ENCODE assay signal across 18 mouse cellular contexts in the genomic region with DNA sequence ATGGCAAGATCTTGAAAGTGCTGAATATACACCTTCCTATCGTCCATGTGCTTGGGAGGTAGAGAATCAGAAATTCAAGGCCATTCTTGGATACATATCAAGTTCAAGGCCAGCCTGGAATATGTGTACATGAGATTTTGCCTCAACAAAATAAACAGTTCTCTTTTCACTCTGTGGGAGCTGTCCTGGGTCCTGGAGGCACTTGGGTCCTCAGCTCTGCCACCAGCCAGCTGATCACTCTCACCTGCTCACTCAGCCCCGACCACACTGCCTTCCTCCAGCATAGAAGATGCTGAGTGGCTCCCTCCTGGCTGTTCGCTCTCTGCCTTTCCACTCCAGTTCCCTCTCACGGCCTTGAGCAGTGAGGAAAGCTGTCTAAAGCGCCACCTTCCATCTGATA.
DNase-seq lines count a peak whose midpoint lies in the region; ATAC-seq and TF ChIP-seq lines count a peak whose summit lies in the region.
"Had no signal": no experiment of that assay in that cellular context is flagged by ENCODE, and none has a peak within 500 bp of the region (broad histone marks: within the 10 kb centered on the region; RNA-seq: fewer than 3 reads in every experiment).

No protein-coding gene starts in this region.

- no peak overlapping the region for H3K27ac ChIP-seq in kidney, postnatal 0 days
- no peak overlapping the region for H3K27ac ChIP-seq in embryonic facial prominence, embryonic 14.5 days (replicated peaks; ENCODE audit: low read depth, low read length)
- H3K27ac ChIP-seq: embryonic facial prominence, embryonic 12.5 days; forebrain, embryonic 10.5 days; heart, embryonic 10.5 days; hindbrain, postnatal 0 days had no signal

- no peaks in the 10 kb centered on the region for H3K27me3 ChIP-seq in kidney, postnatal 0 days (ENCODE audit: insufficient read depth, low read length)
- H3K27me3 ChIP-seq in embryonic facial prominence, embryonic 14.5 days (replicated peaks; ENCODE audit: control insufficient read depth, insufficient read depth, low read length): peaks cover 9% of the 10 kb centered on the region; the same call in 1 of the 2 replicates
- H3K27me3 ChIP-seq: embryonic facial prominence, embryonic 12.5 days had no signal

- H3K4me1 ChIP-seq in kidney, postnatal 0 days (replicated peaks; ENCODE audit: insufficient read depth, low read length): no peaks in the 10 kb centered on the region
- no peaks in the 10 kb centered on the region for H3K4me1 ChIP-seq in embryonic facial prominence, embryonic 14.5 days (ENCODE audit: control insufficient read depth, insufficient read depth, low read length)
- H3K4me1 ChIP-seq: embryonic facial prominence, embryonic 12.5 days had no signal

- TF ChIP-seq CTCF in kidney, postnatal 0 days (IDR thresholded peaks at IDR 0.05; ENCODE audit: low read depth): no peak

- DNase-seq in kidney, postnatal 0 days (ENCODE audit: low spot score): peak; percentile 62
- no peak for DNase-seq in kidney, adult 11 months
- peak; percentile 54 for DNase-seq in 3T3-L1 (ENCODE audit: low read depth, low spot score)
- peak; percentile 36 for DNase-seq in Muller cell, postnatal 12 days (ENCODE audit: inconsistent ontology term)
- peak; percentile 43 for DNase-seq in embryonic facial prominence, embryonic 14.5 days (ENCODE audit: low spot score)
- no peak for DNase-seq in lung, postnatal 4 days
- DNase-seq in spleen, postnatal 14 days (ENCODE audit: low spot score in 2 of 2): no peak
- DNase-seq: cerebellum, adult 9-10 months; gastrocnemius, postnatal 25 days; kidney, adult 9 months; retina, postnatal 1 day; thymus, postnatal 25 days had no signal

- 46% methylated on average over 5 of the region's 5 CpGs for WGBS in kidney, postnatal 0 days
- 56% methylated on average over 5 of the region's 5 CpGs for WGBS in embryonic facial prominence, embryonic 14.5 days

- no peak overlapping the region for H3K4me2 ChIP-seq in kidney, postnatal 0 days (ENCODE audit: low read length)
- no peak overlapping the region for H3K4me2 ChIP-seq in embryonic facial prominence, embryonic 14.5 days (ENCODE audit: low read depth, low read length)
- H3K4me2 ChIP-seq: embryonic facial prominence, embryonic 12.5 days; liver, embryonic 11.5 days had no signal

- H3K9ac ChIP-seq in kidney, postnatal 0 days (ENCODE audit: low read depth, low read length): no peak overlapping the region
- no peak overlapping the region for H3K9ac ChIP-seq in embryonic facial prominence, embryonic 14.5 days (ENCODE audit: low read depth, low read length)
- H3K9ac ChIP-seq: embryonic facial prominence, embryonic 12.5 days had no signal

- no peak for ATAC-seq in kidney, postnatal 0 days (replicated peaks; ENCODE audit: low FRiP score, low read depth)
- ATAC-seq in embryonic facial prominence, embryonic 14.5 days (ENCODE audit: low read depth): no peak
- ATAC-seq: hindbrain, postnatal 0 days; lung, postnatal 0 days had no signal

- H3K36me3 ChIP-seq in kidney, postnatal 0 days (ENCODE audit: insufficient read depth, low read length): no peaks in the 10 kb centered on the region
- H3K36me3 ChIP-seq in embryonic facial prominence, embryonic 14.5 days (ENCODE audit: control insufficient read depth, insufficient read depth, low read length): no peaks in the 10 kb centered on the region
- H3K36me3 ChIP-seq: embryonic facial prominence, embryonic 12.5 days; forebrain, embryonic 10.5 days; heart, embryonic 10.5 days had no signal

- no peak overlapping the region for H3K4me3 ChIP-seq in kidney, postnatal 0 days (replicated peaks; ENCODE audit: low read depth, low read length)
- H3K4me3 ChIP-seq in embryonic facial prominence, embryonic 14.5 days (ENCODE audit: low read depth, low read length): no peak overlapping the region
- H3K4me3 ChIP-seq: embryonic facial prominence, embryonic 12.5 days; forebrain, embryonic 10.5 days; heart, embryonic 10.5 days had no signal

- H3K9me3 ChIP-seq in kidney, postnatal 0 days (replicated peaks; ENCODE audit: low read length): no peaks in the 10 kb centered on the region
- no peaks in the 10 kb centered on the region for H3K9me3 ChIP-seq in embryonic facial prominence, embryonic 14.5 days (ENCODE audit: control insufficient read depth, low read length)
- H3K9me3 ChIP-seq: embryonic facial prominence, embryonic 12.5 days; forebrain, embryonic 10.5 days; heart, embryonic 10.5 days had no signal

Comparison
In these comparisons a context has a peak if more than half of its experiments do, and no peak if none do; other contexts are left out.
1. DNase-seq: peak in kidney, postnatal 0 days (single experiment), 3T3-L1 (single experiment), Muller cell, postnatal 12 days (single experiment) and embryonic facial prominence, embryonic 14.5 days (single experiment); none in kidney, adult 11 months (single experiment), lung, postnatal 4 days (0 of 2) and spleen, postnatal 14 days (0 of 2).